ENCODE assay signal across 19 mouse cellular contexts in the genomic region with DNA sequence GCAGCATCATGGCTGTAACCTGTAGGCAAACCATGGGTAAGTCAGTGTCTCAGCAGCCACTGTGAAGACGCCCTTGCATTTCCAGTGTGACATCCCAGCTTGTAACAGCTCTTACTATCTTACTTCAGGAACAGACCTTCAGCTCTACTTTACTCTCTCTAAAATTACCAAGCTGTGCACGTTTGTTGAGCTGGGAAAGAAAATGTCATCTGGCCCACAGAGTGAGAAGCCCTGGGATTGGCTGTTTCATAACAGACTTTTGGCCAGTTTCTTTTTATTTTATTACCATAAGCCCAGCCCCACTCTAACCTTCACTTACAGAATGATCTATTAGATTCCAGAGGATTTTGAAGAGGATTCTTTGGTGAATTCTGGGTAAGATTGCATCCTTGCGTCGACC. TPM values are rescaled to one million over a fixed set of nuclear protein-coding genes. Genes with fewer than 3 reads are reported as not detected.
"Had no signal": no experiment of that assay in that cellular context is flagged by ENCODE, and none has a peak within 500 bp of the region (broad histone marks: within the 10 kb centered on the region; RNA-seq: fewer than 3 reads in every experiment).

A gene (plus strand): TSS at position 301 of the 400 bp plus-strand sequence.

- H3K9ac ChIP-seq: kidney, embryonic 15.5 days; liver, embryonic 15.5 days; midbrain, embryonic 15.5 days had no signal

- H3K36me3 ChIP-seq: kidney, embryonic 15.5 days; limb, embryonic 10.5 days; liver, embryonic 15.5 days; midbrain, embryonic 15.5 days had no signal

- H3K27me3 ChIP-seq: kidney, embryonic 15.5 days; liver, embryonic 15.5 days; midbrain, embryonic 15.5 days had no signal

- H3K4me1 ChIP-seq: limb, embryonic 10.5 days; liver, embryonic 15.5 days had no signal

- H3K27ac ChIP-seq: kidney, embryonic 15.5 days; left cerebral cortex, adult 2 months; limb, embryonic 10.5 days; liver, embryonic 15.5 days; midbrain, embryonic 15.5 days had no signal

- ATAC-seq: lung, postnatal 0 days; midbrain, embryonic 15.5 days had no signal

- H3K4me2 ChIP-seq: kidney, embryonic 15.5 days; liver, embryonic 11.5 days; liver, embryonic 15.5 days; midbrain, embryonic 15.5 days had no signal

- H3K4me3 ChIP-seq: kidney, embryonic 15.5 days; left cerebral cortex, adult 2 months; limb, embryonic 10.5 days; liver, embryonic 15.5 days; midbrain, embryonic 15.5 days had no signal

- H3K9me3 ChIP-seq: kidney, embryonic 15.5 days; limb, embryonic 10.5 days; liver, embryonic 15.5 days; midbrain, embryonic 15.5 days had no signal

- DNase-seq: kidney, postnatal 14 days; lung, adult 2 months; lung, postnatal 36 days; retina, postnatal 1 day; right cerebral cortex, postnatal 4 days; spleen, adult 18-20 months; thymus, adult 18-20 months; thymus, postnatal 14 days had no signal

RNA-seq across cellular contexts. Expression of the gene that starts here (rescaled TPM):
- total RNA-seq: megakaryocyte progenitor cell, adult 5-6 weeks; neutrophil, adult 5-6 weeks had no signal
- polyA plus RNA-seq: kidney, embryonic 15.5 days; limb, embryonic 10.5 days; liver, embryonic 11.5 days; liver, embryonic 15.5 days; lung, adult 2 months; lung, postnatal 0 days; neural tube, embryonic 11.5 days; stomach, embryonic 14.5 days had no signal
